8 mouse cellular contexts compared by ENCODE assay signal in genomic region chr2:29245341-29245779, GRCm38 (mm10). TPM values are rescaled to one million over a fixed set of nuclear protein-coding genes. Genes with fewer than 3 reads are reported as not detected.
DNase-seq lines count a peak whose midpoint lies in the region; ATAC-seq lines count a peak whose summit lies in the region.

No protein-coding gene starts in this region.

- WGBS in hindbrain, embryonic 13.5 days: 25% methylated on average over 10 of the region's 10 CpGs
- 29% methylated on average over 10 of the region's 10 CpGs for whole genome bisulfite sequencing in midbrain, embryonic 15.5 days
- WGBS in limb, embryonic 10.5 days: 34% methylated on average over 10 of the region's 10 CpGs

- peak; percentile 33 for DNase-seq in cerebellum, adult 9-11 months
- DNase-seq in cerebellum, adult 11 months: no peak
- DNase-seq in thymus, postnatal 0 days (ENCODE audit: low spot score): peak; percentile 17
- no peak for DNase-seq in thymus, adult 18-20 months
- no peak for DNase-seq in limb, embryonic 10.5 days (ENCODE audit: low spot score)
- no peak for DNase-seq in layer of hippocampus, adult 11-12 months (ENCODE audit: low spot score)

- no peaks in the 10 kb centered on the region for H3K36me3 ChIP-seq in hindbrain, embryonic 13.5 days
- no peaks in the 10 kb centered on the region for H3K36me3 ChIP-seq in midbrain, embryonic 15.5 days (replicated peaks)
- H3K36me3 ChIP-seq in limb, embryonic 10.5 days: no peaks in the 10 kb centered on the region

- no peak overlapping the region for H3K4me3 ChIP-seq in hindbrain, embryonic 13.5 days
- H3K4me3 ChIP-seq in midbrain, embryonic 15.5 days: no peak overlapping the region
- H3K4me3 ChIP-seq in limb, embryonic 10.5 days: no peak overlapping the region

- peak; percentile 33; the same call in 1 of the 2 replicates for ATAC-seq in hindbrain, embryonic 13.5 days (ENCODE audit: low FRiP score)
- ATAC-seq in midbrain, embryonic 15.5 days (replicated peaks): no peak; the same call in 1 of the 2 replicates

- peaks cover 38% of the 10 kb centered on the region for H3K4me1 ChIP-seq in hindbrain, embryonic 13.5 days (replicated peaks)
- H3K4me1 ChIP-seq in midbrain, embryonic 15.5 days: peaks cover 37% of the 10 kb centered on the region
- H3K4me1 ChIP-seq in limb, embryonic 10.5 days: peaks cover 39% of the 10 kb centered on the region

- no peak overlapping the region for H3K9ac ChIP-seq in hindbrain, embryonic 13.5 days
- no peak overlapping the region for H3K9ac ChIP-seq in midbrain, embryonic 15.5 days

- H3K27ac ChIP-seq in hindbrain, embryonic 13.5 days: no peak overlapping the region
- H3K27ac ChIP-seq in midbrain, embryonic 15.5 days: no peak overlapping the region
- no peak overlapping the region for H3K27ac ChIP-seq in limb, embryonic 10.5 days

- H3K4me2 ChIP-seq in hindbrain, embryonic 13.5 days: 0 out of 2 replicates have a peak overlapping the region, but pooled peaks have one; percentile 1
- peak overlapping the region; percentile 99 for H3K4me2 ChIP-seq in midbrain, embryonic 15.5 days

- H3K9me3 ChIP-seq in hindbrain, embryonic 13.5 days: no peaks in the 10 kb centered on the region
- no peaks in the 10 kb centered on the region for H3K9me3 ChIP-seq in midbrain, embryonic 15.5 days
- no peaks in the 10 kb centered on the region for H3K9me3 ChIP-seq in limb, embryonic 10.5 days (replicated peaks)

- peaks cover 42% of the 10 kb centered on the region for H3K27me3 ChIP-seq in hindbrain, embryonic 13.5 days
- H3K27me3 ChIP-seq in midbrain, embryonic 15.5 days (replicated peaks): peaks cover 17% of the 10 kb centered on the region
- peaks cover 58% of the 10 kb centered on the region for H3K27me3 ChIP-seq in limb, embryonic 10.5 days (ENCODE audit: low read depth, poor library complexity, severe bottlenecking)

RNA-seq across cellular contexts. Expression of gene Ntng2, which starts 7.4 kb away (rescaled TPM):
- 0.18 and 0.28 TPM in 2 replicates for polyA plus RNA-seq in thymus, postnatal 0 days (2015; fragmentation: Nextera tagmentation; extraction: Ambion mirVana)
- polyA plus RNA-seq in hindbrain, embryonic 13.5 days (2015; fragmentation: Nextera tagmentation; extraction: Ambion mirVana): 2.8 and 3.1 TPM in 2 replicates
- 13.4 and 14.6 TPM in 2 replicates for polyA plus RNA-seq in midbrain, embryonic 15.5 days (2015; fragmentation: Nextera tagmentation; extraction: Ambion mirVana)
- polyA plus RNA-seq in limb, embryonic 10.5 days (2016; fragmentation: Nextera tagmentation; extraction: Ambion mirVana): 0.16 and 0.50 TPM in 2 replicates

Comparison
In these comparisons a context has a peak if more than half of its experiments do, and no peak if none do; other contexts are left out.
1. DNase-seq: peak in cerebellum, adult 9-11 months (single experiment) and thymus, postnatal 0 days (single experiment); none in cerebellum, adult 11 months (single experiment), thymus, adult 18-20 months (0 of 2), limb, embryonic 10.5 days (single experiment) and layer of hippocampus, adult 11-12 months (single experiment).